Mouse (Mus musculus): ENCODE measurements around the gene Gm45785.

DNA sequence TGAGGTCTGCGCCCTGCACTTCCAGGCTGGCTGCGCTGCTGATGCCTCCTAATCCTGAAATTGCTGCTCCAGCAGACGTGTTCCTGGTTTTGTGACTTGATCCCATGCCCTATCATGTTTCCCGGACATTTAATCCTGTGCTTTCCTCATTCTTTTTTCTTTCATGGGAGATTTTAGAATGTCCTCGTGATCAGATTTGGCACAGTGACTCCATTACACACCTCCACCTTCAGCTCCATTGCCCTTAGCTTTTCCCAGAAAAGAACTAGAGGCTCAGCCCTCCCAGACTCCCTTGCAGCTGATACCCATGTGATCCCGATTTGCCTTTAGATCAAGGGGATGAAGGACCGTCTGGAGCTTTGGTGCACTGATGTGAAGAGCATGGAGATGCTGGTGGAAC lies 41.7 kb upstream of the Gm45785 start:
- TF ChIP-seq CTCF (IDR thresholded peaks at IDR 0.05) (no peak), EP300 (IDR thresholded peaks at IDR 0.05) (no peak)

All from lung, postnatal 0 days (tissue).